Mouse (Mus musculus): ENCODE measurements around the gene Uqcc1.
"Not testable (repeated sequence)": the region's sequence is repeated elsewhere in the genome, so short reads cannot be mapped to it uniquely, and the experiment has no call there.

The Uqcc1 gene

DNA sequence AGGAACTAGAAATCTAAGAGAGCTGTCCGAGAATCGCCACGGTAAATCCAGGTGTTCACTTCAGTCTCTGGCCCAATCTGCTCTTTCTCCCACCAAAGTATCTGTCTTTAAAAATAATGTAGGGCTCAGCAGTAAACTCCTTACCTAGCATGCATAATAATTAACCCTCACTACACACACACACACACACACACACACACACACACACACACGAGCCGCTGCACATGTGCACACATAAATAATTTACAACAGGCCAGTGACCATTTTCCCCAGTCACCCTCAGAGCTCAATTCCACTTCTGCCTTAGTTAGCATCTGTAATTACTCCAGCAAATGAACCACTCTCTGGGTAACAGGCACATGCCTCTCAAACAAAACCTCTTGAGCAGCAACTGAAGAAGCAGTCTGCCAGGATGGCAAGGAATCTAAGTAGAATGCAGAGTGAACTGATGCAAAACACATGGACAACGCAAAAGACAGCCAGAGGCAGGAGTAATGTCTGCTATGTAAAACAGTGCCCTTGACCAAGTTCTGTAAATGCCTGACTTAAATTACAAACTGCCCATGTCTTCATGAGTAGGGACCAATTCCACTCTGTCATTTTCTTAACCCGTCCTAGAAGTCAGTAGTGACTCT lies 1.3 kb downstream of the Uqcc1 start:
- no peak for DNase-seq (ENCODE audit: low spot score)

DNA sequence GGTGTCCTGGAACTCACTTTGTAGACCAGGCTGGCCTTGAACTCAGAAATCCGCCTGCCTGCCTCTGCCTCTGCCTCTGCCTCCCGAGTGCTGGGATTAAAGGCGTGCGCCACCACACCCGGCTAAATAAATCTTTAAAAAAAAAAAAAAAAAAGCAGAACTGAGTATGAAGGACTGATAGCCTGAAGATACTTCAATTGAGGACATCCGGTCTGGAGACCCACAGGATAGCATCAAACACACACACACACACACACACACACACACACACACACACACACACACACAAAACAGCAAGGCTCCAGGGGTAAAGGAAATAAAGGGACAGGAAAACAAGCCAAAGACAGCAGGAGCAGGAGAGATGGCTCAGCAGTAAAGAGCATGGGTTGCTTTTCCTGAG lies 4.9 kb downstream of the Uqcc1 start:
- not testable (repeated sequence) for DNase-seq (ENCODE audit: low spot score)

DNA sequence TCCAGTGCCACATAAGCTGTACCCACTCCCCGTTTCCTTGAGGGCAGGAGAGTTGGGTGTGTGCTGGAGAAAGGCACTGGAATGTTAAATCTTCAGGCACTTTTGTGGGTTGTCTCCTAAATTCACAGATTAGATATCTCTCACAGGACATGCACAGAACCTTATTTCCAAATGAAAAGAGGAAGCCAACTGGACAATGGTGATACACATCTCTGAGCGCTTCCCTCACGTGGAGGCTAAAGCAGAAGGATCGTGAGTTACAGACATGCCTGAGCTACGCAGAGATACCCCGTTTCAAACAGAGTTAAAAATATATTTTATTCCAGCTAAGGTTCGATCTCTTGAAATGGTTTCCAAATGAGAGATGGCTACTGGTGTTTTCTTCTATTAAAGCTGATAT lies 7.0 kb downstream of the Uqcc1 start:
- DNase-seq (ENCODE audit: low spot score), result no peak

DNA sequence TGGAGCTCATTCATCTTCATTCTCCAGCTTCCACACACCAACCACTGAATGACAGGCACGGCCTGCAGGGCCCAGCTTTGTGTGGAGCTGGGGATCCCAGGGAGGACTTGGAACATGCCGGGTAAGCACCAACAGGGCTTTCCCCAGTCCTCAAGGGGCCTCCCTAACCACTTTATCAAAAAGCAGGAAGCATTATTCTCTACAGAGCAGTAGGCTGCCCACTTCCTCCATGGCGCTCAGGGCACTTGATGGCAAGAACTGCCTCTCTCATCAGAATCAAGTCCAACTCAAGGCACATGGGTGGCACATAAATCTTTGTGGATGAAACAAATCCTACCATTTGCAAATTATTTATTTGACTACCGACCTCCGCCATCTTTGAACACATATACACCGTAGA lies 15.4 kb downstream of the Uqcc1 start:
- no peak for DNase-seq (ENCODE audit: low spot score)

DNA sequence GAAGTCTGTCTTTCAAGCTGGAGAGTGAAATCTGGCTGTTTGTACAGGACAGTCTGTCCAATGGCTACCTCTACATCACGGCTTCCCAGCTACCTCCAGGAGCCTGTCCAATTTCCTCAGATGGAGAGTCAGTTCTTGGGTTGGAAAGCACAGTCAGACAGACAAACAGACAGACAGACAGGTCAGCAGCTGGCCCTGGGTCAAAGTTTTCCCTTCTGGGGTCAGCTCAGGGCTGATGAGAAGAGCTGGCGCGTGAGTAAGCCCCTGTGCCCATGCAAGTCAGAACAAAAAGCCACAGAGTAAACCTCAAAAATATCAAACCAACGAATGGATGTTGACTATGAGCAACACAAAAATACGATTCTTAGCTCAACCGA lies 26.5 kb downstream of the Uqcc1 start:
- no peak for DNase-seq (ENCODE audit: low spot score)

DNA sequence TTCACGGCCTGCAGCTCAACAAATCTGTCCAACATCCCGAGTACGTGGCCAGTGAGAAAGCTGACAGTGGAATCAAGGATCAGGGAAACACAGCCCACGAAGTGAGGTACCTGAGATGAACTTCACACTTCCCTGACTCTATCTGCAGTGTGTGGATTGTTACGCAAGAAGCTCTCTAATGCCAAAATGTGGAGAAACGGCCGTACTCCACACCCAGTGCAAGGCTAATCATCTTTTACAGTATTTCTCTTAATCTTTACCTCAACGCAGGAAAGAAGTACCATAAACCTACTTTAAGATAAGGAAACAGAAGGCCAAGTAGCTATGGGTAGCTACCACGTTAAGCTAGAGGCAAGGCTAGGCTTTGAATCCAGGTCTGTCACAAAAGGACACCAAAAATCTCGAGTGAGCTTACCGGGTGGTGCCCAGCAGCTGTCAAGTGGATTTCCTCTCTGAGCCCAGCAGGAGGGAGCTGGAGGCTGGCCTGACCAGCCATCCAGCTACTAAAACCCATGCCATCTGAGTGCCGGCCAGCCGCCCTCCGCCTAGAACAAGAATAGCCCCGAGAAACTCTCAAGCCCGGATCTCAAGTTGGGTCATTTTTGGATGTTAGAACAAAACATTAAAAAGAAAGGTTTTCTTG lies 27.0 kb downstream of the Uqcc1 start:
- no peak for DNase-seq (ENCODE audit: low spot score)

DNA sequence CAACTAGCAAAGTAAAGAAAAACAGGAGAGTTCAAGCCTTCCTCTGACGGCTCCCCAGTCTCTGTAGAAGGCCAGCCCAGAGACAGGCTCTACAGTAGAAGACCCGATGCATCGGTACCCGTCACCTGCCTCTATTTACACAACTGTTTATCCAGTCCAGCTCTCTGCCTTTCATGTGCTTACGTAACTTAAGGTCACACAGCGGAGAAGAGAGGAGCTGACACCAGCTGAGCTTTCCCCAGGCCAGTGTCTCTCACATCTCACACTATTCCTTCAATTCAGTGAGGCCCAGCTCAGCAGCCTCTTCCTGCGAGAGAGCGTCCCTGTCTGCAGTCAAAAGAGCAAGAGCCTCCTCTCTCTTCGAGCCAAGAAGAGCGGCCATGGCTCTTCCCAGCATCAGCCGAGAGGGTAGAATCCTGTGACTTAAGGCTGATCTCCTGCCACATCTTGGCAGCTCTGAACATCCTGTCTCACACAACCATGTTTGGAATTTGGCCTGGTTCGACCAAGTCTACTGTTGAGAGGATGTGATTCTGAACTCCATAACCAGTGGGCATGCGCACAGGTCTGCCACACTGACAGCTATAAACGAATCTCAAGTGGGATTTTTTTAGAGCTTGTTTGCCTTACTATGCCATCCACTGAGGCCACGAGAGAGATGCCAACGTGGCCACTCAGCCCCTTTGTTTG lies 34.9 kb downstream of the Uqcc1 start:
- DNase-seq (ENCODE audit: low spot score), result no peak

DNA sequence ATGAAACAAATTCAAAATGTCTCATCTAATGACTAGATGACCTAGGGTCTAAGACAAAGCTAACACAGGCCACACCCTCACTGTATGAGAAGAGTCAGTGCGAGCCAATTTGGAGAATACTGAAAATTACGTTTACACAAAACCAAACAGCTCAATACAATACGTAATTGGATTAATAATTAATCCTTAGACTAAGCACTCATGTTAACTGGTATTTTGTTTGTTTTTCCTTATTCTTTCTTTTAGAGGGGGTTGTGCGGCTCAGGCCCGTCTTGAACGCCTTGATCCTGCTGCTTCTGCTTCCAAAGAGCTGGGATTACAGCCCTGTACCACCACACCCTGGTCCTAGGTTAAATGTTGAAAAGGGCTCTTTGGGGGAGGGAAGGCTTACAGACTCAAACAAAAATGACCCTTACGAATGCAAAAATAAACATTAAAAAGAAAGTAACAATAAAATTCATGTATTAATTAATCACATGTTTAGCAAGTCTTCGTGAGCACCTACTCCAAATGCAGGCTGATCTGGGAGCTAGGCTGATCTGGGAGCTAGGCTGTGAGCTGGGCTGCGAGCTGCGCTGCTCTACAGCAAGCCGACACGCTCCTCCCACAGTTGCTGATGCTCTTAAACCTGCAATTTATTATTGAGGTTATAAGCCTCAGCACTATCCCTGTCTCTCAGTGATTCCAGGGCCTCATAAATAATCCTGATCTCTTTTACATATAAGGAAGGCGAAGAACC lies 35.6 kb downstream of the Uqcc1 start:
- no peak for DNase-seq (ENCODE audit: low spot score)

DNA sequence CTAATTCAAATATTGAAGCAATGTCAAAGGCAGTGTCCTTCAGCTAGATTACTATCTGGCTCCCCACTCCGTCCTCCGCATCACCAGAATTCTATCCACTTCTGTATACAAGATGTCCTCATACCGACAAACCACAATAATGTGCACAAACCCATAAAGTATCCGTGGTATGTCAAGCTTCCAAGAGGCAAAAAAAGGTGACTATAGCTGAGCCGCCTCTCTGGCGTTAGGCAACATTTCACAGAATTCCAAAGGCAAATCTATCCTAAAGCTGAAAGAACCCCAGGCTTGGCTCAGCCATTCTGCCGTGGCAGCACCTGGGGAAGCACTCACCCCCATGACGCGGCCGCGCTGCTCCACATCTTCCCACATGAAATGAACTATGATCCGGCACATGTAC lies 43.3 kb downstream of the Uqcc1 start:
- no peak for DNase-seq (ENCODE audit: low spot score)

DNA sequence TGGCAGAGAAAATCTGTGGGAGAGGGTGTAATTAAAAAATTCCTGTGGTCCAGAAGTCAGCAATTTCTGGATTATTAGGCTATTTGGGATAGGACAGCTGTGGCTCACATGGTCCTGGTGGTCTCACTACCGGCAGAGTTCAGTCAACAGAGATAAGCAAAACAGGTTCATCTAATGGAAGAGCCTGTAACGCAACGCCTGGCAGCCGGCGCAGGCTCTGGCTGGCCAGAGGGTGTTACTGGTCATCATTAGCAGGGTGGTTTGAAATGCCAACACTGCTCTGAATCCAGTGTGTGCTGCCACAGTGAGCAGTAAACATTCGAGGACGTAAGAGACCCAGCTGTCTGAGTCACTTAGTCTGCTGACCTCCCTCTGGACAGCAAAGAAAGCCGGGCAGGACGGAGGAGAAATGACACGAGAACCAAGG lies 44.8 kb downstream of the Uqcc1 start:
- DNase-seq (ENCODE audit: low spot score), result no peak

DNA sequence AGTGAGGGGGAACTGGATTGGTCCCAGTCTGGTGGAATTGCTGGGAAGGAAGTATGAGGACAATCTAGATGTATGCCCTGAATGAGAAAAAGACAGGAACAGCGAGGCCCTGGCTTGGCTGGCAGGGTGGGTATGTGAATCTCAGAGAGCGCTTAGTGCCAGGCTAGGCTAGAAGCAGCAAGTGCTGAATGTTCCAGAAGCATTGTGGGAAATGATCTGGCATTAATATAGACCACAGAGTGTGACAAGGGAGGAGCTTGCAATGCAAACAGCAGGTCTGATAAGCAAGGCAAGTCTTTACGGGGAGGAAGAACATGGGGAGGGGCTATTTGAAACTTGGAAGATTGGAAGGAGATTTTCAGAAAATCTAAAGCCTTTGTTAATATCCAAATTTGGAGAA lies 48.0 kb downstream of the Uqcc1 start:
- no peak for DNase-seq (ENCODE audit: low spot score)

DNA sequence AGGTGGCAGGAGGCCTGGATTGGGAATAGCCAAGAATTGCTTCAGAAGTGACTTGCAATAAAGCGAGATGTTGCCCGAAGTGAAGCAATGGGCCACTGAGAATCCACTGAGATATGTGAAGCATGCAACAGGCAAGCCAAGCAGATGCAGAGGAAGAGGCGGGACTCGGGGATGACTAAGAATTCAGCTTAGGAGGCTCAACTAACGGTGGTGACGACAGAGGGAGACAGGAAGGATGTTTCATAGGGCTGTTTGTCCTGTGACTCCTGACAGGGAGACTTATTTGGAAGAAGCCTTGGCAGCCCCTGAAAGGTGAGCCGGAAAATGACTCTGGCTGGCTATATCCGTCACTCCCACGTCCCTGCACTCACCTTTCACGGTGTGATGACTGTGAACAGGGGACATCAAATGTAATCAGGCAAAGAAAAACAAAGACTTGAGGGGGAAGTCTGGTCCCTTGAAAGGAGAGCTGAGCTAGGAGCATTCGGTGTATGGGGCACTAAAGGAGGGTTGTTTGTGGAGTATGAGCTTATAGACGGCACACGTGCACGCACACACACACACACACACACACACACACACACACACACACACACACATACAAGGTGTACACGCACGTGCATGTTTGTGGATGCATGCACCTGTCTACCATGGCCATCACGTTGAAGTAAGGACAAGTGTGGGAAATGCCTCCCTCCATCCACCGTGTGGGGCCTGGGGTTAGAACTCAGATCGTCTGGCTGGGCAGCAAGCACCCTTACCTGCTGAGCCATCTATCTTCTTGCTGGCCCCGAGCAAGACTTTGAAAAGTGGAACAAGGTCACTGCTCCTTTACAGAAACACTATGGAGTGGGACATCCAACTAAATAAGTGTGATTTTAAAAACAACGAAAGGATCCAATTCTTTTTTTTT lies 50.9 kb downstream of the Uqcc1 start:
- no peak for DNase-seq (ENCODE audit: low spot score)

DNA sequence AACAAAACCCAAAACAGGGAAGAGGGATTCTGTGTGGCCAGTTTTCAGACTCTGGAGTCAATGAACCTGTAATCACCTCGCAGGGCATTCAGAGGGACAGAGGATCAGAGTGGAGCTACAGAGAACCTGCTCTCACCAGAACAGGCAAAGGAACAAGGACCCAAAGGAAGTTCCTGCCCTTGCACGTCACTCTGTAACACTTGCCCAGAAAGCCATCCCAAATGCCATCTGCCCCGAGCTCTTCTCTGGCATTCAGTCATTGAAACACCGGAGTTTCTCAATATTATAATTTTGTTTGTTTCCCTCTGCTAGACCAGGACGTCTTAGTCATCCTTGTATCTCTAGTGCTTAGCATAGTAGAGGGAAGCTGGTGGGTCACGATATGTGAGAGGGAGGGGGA lies 56.5 kb downstream of the Uqcc1 start:
- no peak for DNase-seq (ENCODE audit: low spot score)

DNA sequence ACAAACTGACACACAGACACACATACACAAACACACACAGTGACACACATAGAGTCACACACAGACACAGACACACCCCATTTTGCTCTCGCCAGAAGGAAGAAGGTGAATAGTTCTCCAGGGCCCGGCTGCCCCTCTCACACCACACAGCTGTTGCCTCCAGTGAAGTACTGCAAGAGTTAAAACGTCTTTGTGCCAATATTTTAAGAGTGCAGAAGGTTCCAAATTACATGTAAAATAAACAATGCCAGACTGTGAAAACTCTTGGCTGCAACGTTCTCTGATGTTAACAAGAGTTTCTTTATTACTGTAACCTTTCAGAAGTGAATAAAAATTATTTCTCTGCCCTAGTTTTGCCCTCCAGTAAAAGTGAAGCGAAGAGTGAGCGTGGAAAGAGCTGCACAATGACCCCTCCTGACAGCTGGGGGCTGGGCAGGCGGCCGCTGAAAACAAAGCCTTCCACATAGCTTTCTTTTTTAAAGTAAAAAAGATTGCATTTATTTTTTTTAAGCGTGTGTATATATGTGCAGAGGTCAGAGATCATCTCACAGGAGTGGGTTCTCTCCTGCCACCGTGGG lies 57.1 kb downstream of the Uqcc1 start:
- DNase-seq (ENCODE audit: low spot score), result no peak

DNA sequence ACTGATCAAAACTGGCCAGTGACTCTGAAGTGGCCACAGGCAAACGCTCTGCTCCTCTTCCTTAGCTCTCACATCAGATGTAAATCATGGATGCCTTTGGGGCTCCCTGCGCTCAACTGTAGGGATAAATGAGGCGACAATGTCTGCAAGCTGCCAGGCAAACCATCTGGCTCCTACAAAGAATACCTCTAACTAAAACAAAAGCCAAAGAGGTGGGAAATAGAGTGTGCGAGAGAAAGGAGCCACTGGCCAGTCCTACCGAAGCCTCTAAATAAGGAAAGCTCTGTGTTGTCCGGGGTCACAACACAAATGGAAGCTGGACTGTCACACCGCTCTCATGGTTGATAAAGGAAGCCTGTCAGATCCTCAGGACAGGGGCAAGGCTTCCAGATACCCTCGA lies 57.6 kb downstream of the Uqcc1 start:
- no peak for DNase-seq (ENCODE audit: low spot score)

DNA sequence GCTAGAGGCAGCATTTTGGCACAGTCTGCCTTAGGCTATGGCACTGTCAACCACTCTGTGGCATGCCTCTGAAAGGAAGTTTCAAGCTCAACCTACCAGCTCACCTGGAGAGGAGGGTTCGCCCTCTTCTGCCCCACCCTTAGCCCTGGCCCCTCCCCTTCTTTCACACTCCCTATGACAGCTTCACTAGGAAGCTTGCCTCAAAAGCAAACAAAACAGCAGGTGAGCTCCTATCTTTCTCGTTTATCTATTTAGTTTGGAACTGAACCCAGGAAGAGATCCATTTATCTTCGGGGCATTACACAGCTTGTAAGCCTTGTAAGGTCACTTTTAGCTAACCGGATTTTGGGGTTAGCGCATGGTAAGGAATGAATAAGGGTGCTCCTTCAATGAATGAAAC lies 60.3 kb downstream of the Uqcc1 start:
- no peak for DNase-seq (ENCODE audit: low spot score)

DNA sequence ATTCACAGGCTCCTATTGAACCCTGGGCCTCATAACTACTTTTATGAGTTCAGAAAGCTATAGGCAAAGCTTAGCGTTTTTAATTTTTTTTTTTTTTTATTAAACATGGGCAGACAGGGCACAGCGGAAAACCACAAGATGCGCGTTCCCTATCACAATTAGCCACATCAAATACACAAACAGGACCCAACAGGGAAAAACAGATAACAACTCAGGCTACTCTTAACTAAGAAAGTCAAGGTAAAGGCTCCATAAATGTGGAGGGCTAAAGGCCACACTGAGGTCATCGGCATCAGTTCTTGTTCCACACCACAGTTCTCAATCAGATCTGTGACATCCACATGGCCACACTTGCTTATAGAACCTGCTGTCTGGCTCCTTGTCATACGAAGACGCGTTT lies 61.8 kb downstream of the Uqcc1 start:
- DNase-seq (ENCODE audit: low spot score), result no peak

DNA sequence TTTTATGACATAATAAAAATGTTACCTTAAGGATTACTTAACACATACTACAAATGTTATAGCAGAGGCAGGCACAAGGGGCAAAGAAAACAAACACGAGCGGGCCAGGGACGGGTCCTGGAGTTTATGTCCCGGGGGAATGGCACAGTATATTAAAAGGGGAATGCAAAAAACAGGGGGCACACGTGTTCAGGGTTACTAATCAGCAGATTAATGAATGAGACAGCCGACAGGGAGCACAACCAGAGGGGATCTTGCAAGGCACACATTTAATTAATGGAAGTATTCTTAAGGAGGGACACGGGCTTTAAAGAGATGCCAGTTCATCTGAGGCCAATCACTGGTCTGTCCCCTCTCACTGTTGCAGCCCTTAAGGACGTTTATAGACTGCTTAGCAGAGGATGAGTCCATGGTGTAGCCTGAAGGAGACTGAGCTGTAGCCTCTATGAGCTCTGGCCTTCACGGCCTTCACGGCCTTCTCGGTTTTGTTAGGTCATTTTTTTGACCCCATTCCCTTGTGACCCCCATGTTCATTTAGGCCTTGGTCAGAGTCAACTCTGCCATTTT lies 66.7 kb downstream of the Uqcc1 start:
- no peak for DNase-seq (ENCODE audit: low spot score)

DNA sequence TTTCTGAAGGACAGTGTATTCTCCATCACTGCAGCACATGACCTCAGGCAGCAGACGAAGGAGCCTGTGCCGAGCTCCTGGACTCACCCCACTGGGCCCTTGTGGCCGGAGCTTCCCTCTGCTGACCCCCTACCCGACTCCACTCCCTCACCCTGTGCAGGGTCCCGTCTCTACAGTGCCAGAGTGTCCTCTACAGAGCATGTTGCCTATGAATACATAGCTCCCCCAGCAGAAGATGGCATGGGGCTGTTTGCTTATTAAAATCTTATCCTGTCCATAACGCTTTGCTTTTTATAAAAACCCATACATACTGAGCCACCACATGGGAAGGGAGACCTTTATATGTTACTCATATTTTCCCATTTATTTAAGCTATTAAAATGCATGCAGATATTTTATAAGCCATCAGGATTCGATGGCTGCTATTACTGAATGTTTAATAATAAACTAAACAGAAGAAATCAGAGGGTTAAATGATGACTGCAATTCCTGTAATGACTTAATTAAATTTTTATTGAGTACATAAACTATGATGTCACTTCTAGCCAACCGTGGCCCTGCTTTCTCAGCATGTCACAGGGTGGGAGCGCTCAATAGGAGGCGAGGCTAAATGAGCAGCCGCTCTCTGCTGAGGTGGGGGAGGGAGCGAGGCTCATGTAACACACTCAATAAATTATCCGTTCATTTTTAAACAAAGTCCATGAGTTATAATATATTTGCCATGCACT lies 67.4 kb downstream of the Uqcc1 start:
- DNase-seq (ENCODE audit: low spot score), result no peak

DNA sequence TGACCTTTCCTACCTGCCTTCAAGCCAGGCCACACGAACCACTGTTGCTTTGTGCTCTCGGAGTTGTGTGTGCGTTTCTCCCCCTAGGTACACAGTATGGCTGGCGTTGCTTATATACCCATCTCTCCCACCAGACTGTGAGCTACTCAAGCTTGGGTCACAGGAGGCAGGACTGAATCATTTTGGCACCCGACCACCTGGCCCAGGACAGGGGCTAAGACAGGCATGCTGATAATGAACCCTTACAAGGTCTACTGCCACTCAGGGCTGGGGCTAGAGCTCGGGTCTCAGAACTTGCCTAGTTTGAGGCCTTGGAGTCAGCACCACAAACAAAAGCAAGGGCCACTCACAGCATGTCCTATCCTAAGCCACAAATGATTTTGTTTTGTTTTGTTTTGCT lies 68.5 kb downstream of the Uqcc1 start:
- no peak for DNase-seq (ENCODE audit: low spot score)

DNA sequence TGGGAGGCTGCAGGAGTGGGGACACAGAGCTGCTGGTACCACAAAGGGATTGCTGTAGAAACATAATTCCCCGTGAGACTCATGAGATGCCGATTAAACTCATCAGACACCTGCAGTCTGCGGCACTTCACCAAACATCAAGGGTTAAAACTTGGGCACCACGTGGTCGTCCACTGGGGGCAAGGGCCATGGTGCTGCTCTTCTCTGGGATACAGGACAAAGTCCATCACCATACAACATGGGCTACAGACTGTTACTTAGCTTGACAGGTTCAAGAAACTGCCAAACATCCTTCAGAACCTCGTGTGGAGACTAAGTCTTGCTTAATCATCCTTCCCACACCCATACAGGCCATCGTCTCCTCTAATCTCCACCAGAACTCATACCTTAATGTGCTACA lies 70.0 kb downstream of the Uqcc1 start:
- no peak for DNase-seq (ENCODE audit: low spot score)
